Mouse (Mus musculus) brain, embryonic 14.5 days (tissue): ENCODE data around the gene Msh5.

ENCODE experiments used
- CTCF ChIP-seq: fragments of 200-500 bp; IDR thresholded peaks from 2 replicates; pipeline ENCODE4 v1.5.1; 2012; ENCODE audit warnings: inconsistent platforms, mild to moderate bottlenecking, moderate library complexity, borderline replicate concordance; ENCODE audit not compliant: insufficient read depth, insufficient read length; ENCODE audit errors: extremely low read depth
- POLR2A ChIP-seq: fragments of 200-500 bp; IDR thresholded peaks from 2 replicates; pipeline ENCODE4 v1.6.1; 2012; ENCODE audit warnings: mild to moderate bottlenecking, inconsistent platforms, borderline replicate concordance; ENCODE audit not compliant: poor library complexity, insufficient read depth, insufficient read length, severe bottlenecking; ENCODE audit errors: extremely low read depth

DNA sequence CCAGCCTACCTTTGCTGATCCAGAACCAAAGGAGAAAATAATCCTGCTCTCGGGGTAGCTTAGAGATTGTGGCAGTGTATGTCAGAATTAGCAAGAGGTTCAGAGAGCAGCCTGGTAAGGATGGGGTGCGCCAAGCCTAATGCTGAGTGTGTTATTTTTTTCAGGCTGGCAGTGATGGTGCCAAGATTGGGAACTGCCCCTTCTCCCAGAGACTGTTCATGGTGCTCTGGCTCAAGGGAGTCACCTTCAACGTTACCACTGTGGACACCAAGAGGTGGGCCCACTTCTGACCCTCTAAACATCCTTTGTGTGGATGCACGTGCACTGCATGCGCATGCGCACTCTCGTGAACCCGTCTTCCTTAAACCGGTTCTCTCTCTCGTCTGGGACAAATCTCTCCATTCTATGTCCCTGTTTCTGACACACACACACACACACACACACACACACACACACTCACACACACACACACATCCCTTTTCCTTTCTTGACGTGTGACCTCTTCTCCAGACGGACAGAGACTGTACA is 5.8 kb upstream of the Msh5 start:
- TF ChIP-seq POLR2A, result no peak
- no peak for TF ChIP-seq CTCF
